Mouse (Mus musculus): ENCODE measurements around the gene Fat1. TPM values are rescaled to one million over a fixed set of nuclear protein-coding genes. Genes with fewer than 3 reads are reported as not detected.

Fat1 gene
- polyA plus RNA-seq, 1 experiment, result 0.01 TPM

GRCm38 (mm10) chr8:45093599-45093998 lies 158.4 kb downstream of the Fat1 start:
- TF ChIP-seq GATA1 (IDR thresholded peaks at IDR 0.05; ENCODE audit: borderline replicate concordance, low read length) (no peak), FLI1 (IDR thresholded peaks at IDR 0.05; ENCODE audit: low read length) (no peak)
- Histone ChIP-seq H3K4me3 (replicated peaks) (no peak overlapping the region), H3K9me3 (peaks cover 4% of the 10 kb centered on the region; the same call in 1 of the 2 replicates), H3K36me3 (replicated peaks; ENCODE audit: low read length) (no peaks in the 10 kb centered on the region), H3K4me1 (no peaks in the 10 kb centered on the region), H3K27me3 (replicated peaks) (no peaks in the 10 kb centered on the region)

Other genes starting within 250 kb of the Fat1 start
- not detected in 2 replicates for gene Mtnr1a, start 133.7 kb downstream of the Fat1 start, polyA plus RNA-seq (2012; ENCODE audit: insufficient read depth, low replicate concordance)

All from megakaryocyte, embryonic 14.5 days (primary cell).